In genomic region chr7:144552274-144552673, GRCm38 (mm10) we compare ENCODE assay signal across 8 mouse cellular contexts. TPM values are rescaled to one million over a fixed set of nuclear protein-coding genes. Genes with fewer than 3 reads are reported as not detected.
A peak's percentile ranks its signal among the peaks of the same experiment; 100 is the strongest.
DNase-seq lines count a peak whose midpoint lies in the region; ATAC-seq and TF ChIP-seq lines count a peak whose summit lies in the region.

No protein-coding gene starts in this region.

- H3ac ChIP-seq in myocyte (ENCODE audit: control insufficient read depth, insufficient read length): no peak overlapping the region

- no peak for DNase-seq in kidney, postnatal 0 days (ENCODE audit: low spot score)
- no peak for DNase-seq in kidney, postnatal 10 days
- DNase-seq in embryonic facial prominence, embryonic 14.5 days (ENCODE audit: low spot score): no peak
- DNase-seq in intestine, embryonic 14.5 days (ENCODE audit: low spot score): no peak
- DNase-seq in spleen, postnatal 4 days (ENCODE audit: low spot score in 2 of 2): no peak
- DNase-seq in gastrocnemius, postnatal 25 days: no peak
- DNase-seq in thymus, postnatal 25 days: no peak

- ATAC-seq in kidney, postnatal 0 days (replicated peaks; ENCODE audit: low FRiP score, low read depth): no peak
- ATAC-seq in embryonic facial prominence, embryonic 14.5 days (ENCODE audit: low read depth): no peak
- no peak for ATAC-seq in intestine, embryonic 14.5 days (replicated peaks; ENCODE audit: low FRiP score, low TSS enrichment, low read depth)

- H3K4me1 ChIP-seq in kidney, postnatal 0 days (replicated peaks; ENCODE audit: insufficient read depth, low read length): peaks cover 11% of the 10 kb centered on the region
- peaks cover 12% of the 10 kb centered on the region for H3K4me1 ChIP-seq in embryonic facial prominence, embryonic 14.5 days (ENCODE audit: control insufficient read depth, insufficient read depth, low read length)
- peaks cover 12% of the 10 kb centered on the region for H3K4me1 ChIP-seq in intestine, embryonic 14.5 days (replicated peaks; ENCODE audit: control insufficient read depth, insufficient read depth, low read length)

- TF ChIP-seq POLR2A in myocyte (IDR thresholded peaks at IDR 0.05; ENCODE audit: insufficient read length, low read depth): no peak

- 0 out of 2 replicates have a peak, but pooled peaks cover 3% of the 10 kb centered on the region for H3K36me3 ChIP-seq in kidney, postnatal 0 days (ENCODE audit: insufficient read depth, low read length)
- peaks cover 45% of the 10 kb centered on the region for H3K36me3 ChIP-seq in embryonic facial prominence, embryonic 14.5 days (ENCODE audit: control insufficient read depth, insufficient read depth, low read length)
- peaks cover 40% of the 10 kb centered on the region for H3K36me3 ChIP-seq in intestine, embryonic 14.5 days (ENCODE audit: control insufficient read depth, insufficient read depth, low read length)
- no peaks in the 10 kb centered on the region for H3K36me3 ChIP-seq in myocyte (ENCODE audit: control insufficient read depth, insufficient read depth)

- H3K27me3 ChIP-seq in kidney, postnatal 0 days (ENCODE audit: insufficient read depth, low read length): no peaks in the 10 kb centered on the region
- H3K27me3 ChIP-seq in embryonic facial prominence, embryonic 14.5 days (replicated peaks; ENCODE audit: control insufficient read depth, insufficient read depth, low read length): no peaks in the 10 kb centered on the region
- H3K27me3 ChIP-seq in intestine, embryonic 14.5 days (replicated peaks; ENCODE audit: control insufficient read depth, insufficient read depth, low read length): 0 out of 2 replicates have a peak, but pooled peaks cover 2% of the 10 kb centered on the region
- no peaks in the 10 kb centered on the region for H3K27me3 ChIP-seq in myocyte (ENCODE audit: control insufficient read depth, insufficient read depth, insufficient read length)

- peak overlapping the region; percentile 91 for H3K9ac ChIP-seq in kidney, postnatal 0 days (ENCODE audit: low read depth, low read length)
- peak overlapping the region; percentile 98 for H3K9ac ChIP-seq in embryonic facial prominence, embryonic 14.5 days (ENCODE audit: low read depth, low read length)
- H3K9ac ChIP-seq in intestine, embryonic 14.5 days (ENCODE audit: low read length): peak overlapping the region; percentile 92

- H3K79me2 ChIP-seq in myocyte (ENCODE audit: control insufficient read depth, insufficient read depth): peaks cover 44% of the 10 kb centered on the region

- no peak overlapping the region for H3K27ac ChIP-seq in kidney, postnatal 0 days
- H3K27ac ChIP-seq in embryonic facial prominence, embryonic 14.5 days (replicated peaks; ENCODE audit: low read depth, low read length): no peak overlapping the region
- H3K27ac ChIP-seq in intestine, embryonic 14.5 days (ENCODE audit: low read depth): no peak overlapping the region

- H3K4me3 ChIP-seq in kidney, postnatal 0 days (replicated peaks; ENCODE audit: low read depth, low read length): 0 out of 2 replicates have a peak overlapping the region, but pooled peaks have one; percentile 70
- peak overlapping the region; percentile 95 for H3K4me3 ChIP-seq in embryonic facial prominence, embryonic 14.5 days (ENCODE audit: low read depth, low read length)
- no peak overlapping the region for H3K4me3 ChIP-seq in intestine, embryonic 14.5 days (ENCODE audit: low read depth, low read length)
- peak overlapping the region; percentile 50 for H3K4me3 ChIP-seq in myocyte

- no peaks in the 10 kb centered on the region for H3K9me3 ChIP-seq in kidney, postnatal 0 days (replicated peaks; ENCODE audit: low read length)
- H3K9me3 ChIP-seq in embryonic facial prominence, embryonic 14.5 days (ENCODE audit: control insufficient read depth, low read length): no peaks in the 10 kb centered on the region
- H3K9me3 ChIP-seq in intestine, embryonic 14.5 days (ENCODE audit: control insufficient read depth, low read length): no peaks in the 10 kb centered on the region

- TF ChIP-seq CTCF in kidney, postnatal 0 days (IDR thresholded peaks at IDR 0.05; ENCODE audit: low read depth): no peak

- 85% methylated on average over 8 of the region's 8 CpGs for WGBS in kidney, postnatal 0 days
- 83% methylated on average over 8 of the region's 8 CpGs for WGBS in embryonic facial prominence, embryonic 14.5 days
- 86% methylated on average over 8 of the region's 8 CpGs for WGBS in intestine, embryonic 14.5 days

- peak overlapping the region; percentile 73; the same call in 1 of the 2 replicates for H3K4me2 ChIP-seq in kidney, postnatal 0 days (ENCODE audit: low read length)
- peak overlapping the region; percentile 79 for H3K4me2 ChIP-seq in embryonic facial prominence, embryonic 14.5 days (ENCODE audit: low read depth, low read length)
- peak overlapping the region; percentile 69 for H3K4me2 ChIP-seq in intestine, embryonic 14.5 days (ENCODE audit: low read length)
- H3K4me2 ChIP-seq in myocyte (ENCODE audit: low read depth): peak overlapping the region; percentile 87

TF ChIP-seq in myocyte, 11 proteins besides CTCF, POLR2A, EP300 and RAD21:
- TF ChIP-seq TCF3 (IDR thresholded peaks at IDR 0.05; ENCODE audit: insufficient read length, low read depth): no peak
- TF ChIP-seq MAX (IDR thresholded peaks at IDR 0.05; ENCODE audit: low read depth): no peak
- TF ChIP-seq REST (IDR thresholded peaks at IDR 0.05; ENCODE audit: insufficient read depth, insufficient read length): no peak
- TF ChIP-seq USF1 (IDR thresholded peaks at IDR 0.05; ENCODE audit: low read depth): no peak
- no peak for TF ChIP-seq MYOD1 (IDR thresholded peaks at IDR 0.05; ENCODE audit: control insufficient read depth in 1 of 3, insufficient read length in 2 of 3, low read depth in 2 of 3)
- TF ChIP-seq E2F4 (IDR thresholded peaks at IDR 0.05; ENCODE audit: insufficient read depth): no peak
- no peak for TF ChIP-seq MYOG (IDR thresholded peaks at IDR 0.05; ENCODE audit: control insufficient read depth in 1 of 3, insufficient read depth in 1 of 3, insufficient read length in 2 of 3, low read depth in 2 of 3)
- no peak for TF ChIP-seq TCF12 (IDR thresholded peaks at IDR 0.05; ENCODE audit: insufficient read depth, poor library complexity, severe bottlenecking)
- no peak for TF ChIP-seq CEBPB (IDR thresholded peaks at IDR 0.05; ENCODE audit: insufficient read depth, poor library complexity, severe bottlenecking)
- TF ChIP-seq SRF (IDR thresholded peaks at IDR 0.05; ENCODE audit: control insufficient read depth, insufficient read length, low read depth): no peak
- TF ChIP-seq POLR2AphosphoS2 (IDR thresholded peaks at IDR 0.05; ENCODE audit: insufficient read length, low read depth): no peak

RNA-seq across cellular contexts. Expression of gene Ppfia1, which starts 1.3 kb away (rescaled TPM):
- 27.6 and 31.2 TPM in 2 replicates for polyA plus RNA-seq in kidney, postnatal 0 days (2015; fragmentation: Nextera tagmentation; extraction: Ambion mirVana)
- 38.6 and 39.6 TPM in 2 replicates for polyA plus RNA-seq in embryonic facial prominence, embryonic 14.5 days (2014; fragmentation: Nextera tagmentation; extraction: Ambion mirVana)
- 33.1 and 35.5 TPM in 2 replicates for polyA plus RNA-seq in intestine, embryonic 14.5 days (2014; fragmentation: Nextera tagmentation; extraction: Ambion mirVana)
- 17.8 TPM for polyA plus RNA-seq in myocyte (2012; fragmentation: generic; extraction: Trizol)
- 10 to 100 TPM; 22.6 to 29.2 TPM for total RNA-seq in gastrocnemius, postnatal 25 days (2021)

RNA-seq across cellular contexts. Expression of gene Fadd, which starts 30.0 kb away (rescaled TPM):
- 12.6 and 13.1 TPM in 2 replicates for polyA plus RNA-seq in kidney, postnatal 0 days (2015; fragmentation: Nextera tagmentation; extraction: Ambion mirVana)
- polyA plus RNA-seq in embryonic facial prominence, embryonic 14.5 days (2014; fragmentation: Nextera tagmentation; extraction: Ambion mirVana): 8.0 and 9.5 TPM in 2 replicates
- 12.8 and 13.3 TPM in 2 replicates for polyA plus RNA-seq in intestine, embryonic 14.5 days (2014; fragmentation: Nextera tagmentation; extraction: Ambion mirVana)
- polyA plus RNA-seq in myocyte (2012; fragmentation: generic; extraction: Trizol): 5.7 TPM
- total RNA-seq in gastrocnemius, postnatal 25 days (2021): 1 to 10 TPM; 1.9 to 2.5 TPM
